Mouse (Mus musculus) cerebellum, postnatal 36 days (tissue): ENCODE results near the gene Pld1.

Source experiments
- DNase-seq, 2 experiments: peaks; one replicate each; pipeline ENCODE4 v3.0.0; 2021 to 2022; ENCODE audit warnings: mixed read lengths in 2 of 2

The Pld1 gene

DNA sequence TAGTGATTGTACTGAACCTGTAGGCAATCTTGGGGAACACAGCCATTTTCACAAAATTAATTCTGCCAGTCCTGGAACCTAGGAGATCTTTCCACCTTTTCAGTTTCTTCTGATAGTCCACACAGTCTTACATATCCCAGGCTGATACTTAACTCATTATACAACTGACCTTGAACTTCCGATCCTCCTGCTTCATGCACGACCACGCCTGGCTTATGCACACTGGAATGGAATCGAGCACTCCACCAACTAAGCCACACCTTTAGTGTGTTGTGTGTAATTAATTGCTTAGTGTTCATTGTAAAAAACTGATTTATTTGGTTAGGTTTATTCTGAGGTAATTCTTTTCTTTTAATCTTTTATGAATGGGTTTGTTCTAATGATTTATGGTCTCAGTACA is 122.2 kb downstream of the Pld1 start:
- DNase-seq: no peak

DNA sequence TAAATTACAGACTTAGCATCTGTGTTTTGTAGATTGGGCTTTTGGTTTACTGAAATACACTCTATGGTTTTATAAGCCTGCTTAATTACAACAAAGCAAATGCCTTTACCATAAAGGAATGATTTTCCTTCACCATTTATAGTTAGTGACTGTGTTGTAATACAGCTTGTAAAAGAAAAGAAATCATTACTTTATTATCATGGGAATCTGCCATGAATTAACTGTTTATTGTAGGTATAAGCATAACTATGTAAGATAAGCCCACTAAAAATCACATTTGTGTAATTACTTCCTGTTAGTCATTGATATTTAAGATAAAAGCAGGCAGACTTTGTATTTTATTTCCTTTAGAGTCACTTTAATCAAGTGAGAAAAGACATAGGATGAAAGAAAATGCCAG is 122.7 kb downstream of the Pld1 start:
- DNase-seq: no peak

DNA sequence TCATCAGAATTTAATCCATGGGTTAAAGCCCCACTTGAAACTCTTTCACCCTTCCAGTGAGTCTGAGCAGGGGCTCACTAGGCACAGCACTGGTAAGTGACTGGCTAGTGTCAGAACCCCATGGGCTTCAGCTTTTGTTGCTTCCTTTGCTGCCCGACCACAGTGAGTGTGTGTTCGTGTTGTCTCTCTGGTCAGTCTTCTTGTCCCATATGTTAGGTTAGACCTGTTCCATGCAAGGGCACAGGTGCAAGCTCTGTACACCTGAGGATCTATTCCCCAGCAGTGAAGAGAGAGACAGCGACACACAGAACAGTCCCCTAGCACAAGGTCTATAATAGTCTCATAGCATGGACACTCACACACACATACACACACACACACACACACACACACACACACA is 140.7 kb downstream of the Pld1 start:
- DNase-seq: no peak

- no peak for DNase-seq
Observed at GRCm38 (mm10) chr3:28080116-28080515, 141.6 kb downstream of the Pld1 start.

DNA sequence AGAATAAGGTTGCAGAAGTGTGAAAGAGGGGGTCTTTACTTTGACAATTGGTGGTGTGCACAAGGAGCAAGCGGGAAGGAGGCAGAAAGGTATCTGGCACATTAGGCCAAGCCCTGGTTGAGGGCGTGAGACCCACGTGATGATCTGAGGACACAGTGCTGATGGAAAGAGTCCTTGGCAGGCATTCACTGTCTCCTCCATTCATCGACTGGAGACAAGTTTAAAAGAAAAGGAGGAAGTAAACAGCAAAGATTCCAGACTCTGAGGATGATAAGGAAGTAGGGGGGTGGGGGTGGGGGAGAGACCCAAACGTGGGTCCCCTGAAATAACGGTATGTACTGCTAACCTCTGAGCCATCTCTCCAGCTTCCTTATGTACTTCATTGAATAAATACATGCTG is 142.5 kb downstream of the Pld1 start:
- no peak for DNase-seq

DNA sequence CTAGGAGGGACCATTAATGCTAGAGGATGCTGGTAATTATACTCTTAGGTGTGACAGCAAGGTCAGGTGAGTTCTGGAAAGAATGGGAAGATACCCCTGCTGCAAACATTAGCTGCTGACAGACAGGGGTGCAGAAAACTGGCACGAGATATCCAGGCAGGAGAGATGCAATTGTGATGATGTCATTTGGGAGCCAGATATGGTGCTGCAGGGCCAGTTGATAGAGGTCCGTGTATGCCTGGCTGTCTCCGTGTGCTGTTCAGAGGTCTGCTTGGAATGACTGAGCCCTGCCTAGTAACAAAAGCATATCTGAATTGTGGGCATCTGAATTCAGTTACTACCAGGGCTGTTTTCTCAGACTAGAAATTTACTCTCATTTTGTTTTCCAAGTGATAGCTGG is 144.7 kb downstream of the Pld1 start:
- no peak for DNase-seq

GRCm38 (mm10) chr3:28084281-28084680 is 145.8 kb downstream of the Pld1 start:
- no peak for DNase-seq

DNA sequence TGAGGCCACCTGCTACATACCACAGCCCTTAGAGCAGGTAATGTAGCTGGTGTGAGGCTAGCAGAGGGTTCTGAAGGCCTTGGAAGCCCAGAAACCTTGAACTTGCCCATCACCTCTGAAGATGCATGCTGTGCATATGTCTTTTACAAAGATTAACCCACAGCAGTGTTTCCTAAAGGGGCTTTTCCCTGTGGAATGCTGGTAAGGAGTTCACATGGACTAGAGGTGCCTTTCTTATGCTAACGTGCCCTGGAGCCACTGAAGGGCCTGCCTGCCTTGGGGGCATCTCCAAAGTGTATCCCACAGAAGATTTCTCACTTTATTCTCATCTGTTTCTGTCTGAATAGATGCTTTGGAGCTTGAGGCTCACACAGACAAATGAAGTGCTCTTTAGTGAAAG is 152.8 kb downstream of the Pld1 start:
- DNase-seq: no peak

DNA sequence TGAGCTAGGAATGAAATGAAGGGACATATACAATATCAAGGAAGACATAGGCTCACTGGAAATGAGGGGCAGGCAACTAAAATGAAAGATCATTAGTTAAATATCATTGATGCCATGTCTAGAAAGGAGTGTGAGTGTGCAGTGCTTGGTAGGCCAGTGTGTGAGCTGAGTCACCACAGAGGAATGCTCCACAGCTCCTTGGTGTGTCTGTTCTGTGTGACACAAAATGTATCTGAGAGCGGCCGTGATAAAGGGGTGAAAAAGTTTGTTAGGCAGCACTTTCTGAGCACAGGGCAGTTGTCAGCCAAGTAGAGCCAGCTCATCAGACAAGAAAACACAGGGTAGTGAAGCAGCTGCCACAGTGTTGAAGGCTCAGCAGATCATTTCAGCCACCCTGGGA is 153.2 kb downstream of the Pld1 start:
- DNase-seq: no peak

GRCm38 (mm10) chr3:28093684-28094302 is 155.3 kb downstream of the Pld1 start:
- no peak for DNase-seq

GRCm38 (mm10) chr3:28095451-28095850 is 157.0 kb downstream of the Pld1 start:
- DNase-seq: no peak

- DNase-seq: no peak
Observed at GRCm38 (mm10) chr3:28099175-28099574, 160.7 kb downstream of the Pld1 start.

DNA sequence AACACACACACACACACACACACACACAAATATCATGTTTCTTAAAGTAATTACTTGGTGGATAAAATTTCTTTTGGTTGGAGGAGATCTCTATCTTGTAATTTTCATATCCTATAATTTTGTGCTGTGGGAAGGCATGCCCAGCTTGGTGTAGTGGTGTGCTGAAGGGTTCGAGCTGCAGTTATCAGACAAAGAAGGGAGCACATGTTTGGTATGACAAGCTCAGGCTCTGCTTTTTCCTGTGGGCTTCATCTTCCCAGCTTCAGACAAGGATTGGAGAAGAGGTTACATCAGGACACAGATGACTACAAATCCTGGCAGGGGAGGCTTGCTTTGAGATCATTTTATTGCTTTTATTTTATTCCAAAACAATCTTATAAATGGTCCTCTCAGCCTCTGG is 166.5 kb downstream of the Pld1 start:
- no peak for DNase-seq

DNA sequence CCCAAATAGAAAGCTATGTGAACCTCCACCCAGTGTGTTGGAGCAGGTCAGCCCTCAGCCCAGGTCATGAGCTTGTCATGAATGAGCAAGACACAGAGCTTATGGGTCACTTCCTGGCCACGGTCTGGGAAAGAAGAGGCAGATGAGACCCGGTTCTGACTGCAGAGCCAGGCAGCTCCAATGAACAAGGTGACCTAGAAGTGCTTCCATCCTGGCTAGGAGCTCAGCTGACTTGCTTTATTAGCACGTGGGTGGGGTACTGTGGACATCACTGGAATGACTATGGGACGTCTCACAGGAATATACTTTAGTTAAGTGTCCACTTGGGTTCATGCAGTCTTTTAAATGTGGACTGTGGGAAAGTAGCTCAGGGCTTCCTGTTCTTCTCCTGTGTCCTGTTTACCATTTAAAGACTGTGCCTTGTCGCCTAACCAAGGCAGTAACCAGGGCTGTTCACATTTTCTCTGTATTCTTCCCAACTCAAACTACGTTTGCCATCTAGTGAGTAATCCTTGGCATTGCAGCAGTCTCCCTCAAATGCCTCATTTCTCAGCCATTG is 169.0 kb downstream of the Pld1 start:
- DNase-seq: peak; percentile 6 to 31

GRCm38 (mm10) chr3:28111516-28111915 is 173.0 kb downstream of the Pld1 start:
- no peak for DNase-seq

DNA sequence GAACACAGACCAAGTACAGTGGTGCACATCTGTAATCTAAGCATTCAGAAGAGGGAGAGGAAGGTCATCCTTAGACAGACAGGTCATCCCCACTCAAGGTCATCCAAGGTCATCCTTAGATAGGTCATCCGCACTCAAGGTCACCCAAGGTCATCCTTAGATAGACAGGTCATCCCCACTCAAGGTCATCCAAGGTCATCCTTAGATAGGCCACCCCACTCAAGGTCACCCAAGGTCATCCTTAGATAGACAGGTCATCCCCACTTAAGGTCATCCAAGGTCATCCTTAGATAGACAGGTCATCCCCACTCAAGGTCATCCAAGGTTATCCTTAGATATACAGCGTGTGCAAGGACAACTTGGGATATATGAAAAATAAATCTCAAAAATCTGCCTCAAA is 175.4 kb downstream of the Pld1 start:
- DNase-seq: no peak

DNA sequence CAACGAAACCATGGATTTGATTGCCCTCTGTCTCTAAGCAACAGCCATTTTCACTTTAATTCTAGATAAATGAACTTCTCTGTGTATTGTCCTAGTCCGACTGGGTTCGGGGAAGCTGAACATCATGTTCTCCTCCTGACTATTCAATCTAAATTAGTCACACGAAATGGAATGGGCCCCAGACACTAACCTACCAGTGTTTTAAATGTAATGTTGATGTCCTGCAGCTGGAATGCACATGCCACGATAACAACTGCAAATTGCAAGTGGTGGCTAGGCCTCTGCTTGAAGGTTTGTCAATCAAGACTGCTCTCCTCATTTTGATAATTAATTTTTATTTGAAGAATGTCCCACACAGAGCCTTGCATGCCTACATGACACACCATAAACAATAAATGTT is 203.2 kb downstream of the Pld1 start:
- DNase-seq: no peak

DNA sequence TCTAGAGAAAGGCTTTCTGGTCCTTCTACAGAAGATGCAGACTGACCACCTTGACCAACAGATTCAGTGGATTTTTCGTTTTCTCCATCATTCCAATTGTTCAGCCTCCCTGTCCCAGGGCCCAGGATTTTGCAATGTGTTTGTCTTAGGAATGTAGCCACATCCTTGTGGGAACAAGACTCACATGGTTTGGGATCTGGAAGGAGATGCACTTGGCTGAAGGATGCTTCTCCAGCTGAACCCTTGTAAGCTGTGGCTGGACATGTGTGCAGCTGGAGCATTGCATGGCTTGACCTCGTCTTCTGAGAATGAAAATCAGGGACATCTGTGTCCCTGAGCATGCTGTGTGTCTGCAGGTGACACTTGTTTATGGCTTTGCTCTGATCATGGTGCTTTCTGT is 203.6 kb downstream of the Pld1 start:
- no peak for DNase-seq

DNA sequence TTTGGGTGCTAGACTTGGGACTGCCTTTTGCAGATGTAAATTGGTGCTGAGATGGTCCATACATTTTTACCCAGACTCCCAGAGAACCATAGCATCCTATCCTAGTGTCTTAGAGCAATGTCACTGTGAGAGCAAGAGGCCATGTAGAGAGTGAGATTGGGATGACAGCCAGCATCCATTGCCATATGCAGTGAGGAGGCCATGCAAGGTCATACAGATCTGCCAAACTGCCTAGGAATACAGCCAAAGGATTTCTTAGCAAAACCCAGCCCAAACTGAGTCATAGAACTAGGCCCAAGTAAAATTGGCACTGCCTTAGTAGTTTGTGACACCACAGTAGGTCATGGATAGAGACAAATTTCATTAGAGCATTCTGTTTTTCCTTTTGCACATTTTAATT is 206.2 kb downstream of the Pld1 start:
- peak in 1 of 2 experiments; percentile 15 for DNase-seq

DNA sequence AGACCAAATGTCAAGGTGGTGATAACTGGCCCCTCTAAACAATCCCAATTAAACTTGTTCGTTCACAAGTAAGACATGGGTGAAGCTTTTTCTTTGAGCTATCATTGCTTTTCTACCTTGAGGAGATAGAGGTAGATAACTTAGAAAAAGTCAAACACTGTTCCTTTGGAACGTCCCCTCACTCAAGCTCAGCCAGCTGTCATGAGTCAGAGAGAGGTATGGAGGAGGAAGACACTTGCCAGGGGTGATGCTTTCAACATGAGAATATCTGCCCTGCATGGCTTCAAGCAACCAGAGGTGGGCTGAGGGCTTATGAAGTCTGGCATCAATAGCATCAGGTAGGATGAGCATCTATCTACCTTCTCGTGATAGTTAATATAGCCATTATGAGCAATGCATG is 207.0 kb downstream of the Pld1 start:
- DNase-seq: no peak

DNA sequence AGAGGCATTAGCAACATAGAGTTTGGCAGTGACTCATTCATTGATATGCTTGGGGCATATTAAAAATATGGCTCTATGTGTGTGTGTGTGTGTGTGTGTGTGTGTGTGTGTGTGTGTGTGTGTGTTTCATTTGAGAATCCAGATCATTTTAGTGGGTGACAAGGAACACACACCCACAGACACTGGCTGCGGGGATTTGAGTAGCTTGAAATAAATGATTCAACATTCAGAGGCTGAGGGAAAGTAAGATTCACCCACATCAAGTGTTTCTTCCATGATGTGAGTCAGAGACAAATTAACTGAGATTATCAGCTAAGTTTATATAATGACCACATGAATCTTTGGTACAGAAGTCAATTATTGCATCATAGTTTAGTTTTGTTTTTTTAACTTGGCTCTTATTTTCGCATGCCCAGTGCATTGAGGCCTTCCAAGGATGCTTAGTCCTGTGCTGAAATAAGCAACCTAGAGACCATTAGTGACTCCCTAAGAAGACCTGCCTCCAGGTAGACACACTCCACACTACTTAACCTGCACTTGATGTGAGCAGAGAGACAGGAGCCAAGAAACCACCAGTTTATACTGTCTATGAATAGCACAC is 211.3 kb downstream of the Pld1 start:
- DNase-seq: no peak

DNA sequence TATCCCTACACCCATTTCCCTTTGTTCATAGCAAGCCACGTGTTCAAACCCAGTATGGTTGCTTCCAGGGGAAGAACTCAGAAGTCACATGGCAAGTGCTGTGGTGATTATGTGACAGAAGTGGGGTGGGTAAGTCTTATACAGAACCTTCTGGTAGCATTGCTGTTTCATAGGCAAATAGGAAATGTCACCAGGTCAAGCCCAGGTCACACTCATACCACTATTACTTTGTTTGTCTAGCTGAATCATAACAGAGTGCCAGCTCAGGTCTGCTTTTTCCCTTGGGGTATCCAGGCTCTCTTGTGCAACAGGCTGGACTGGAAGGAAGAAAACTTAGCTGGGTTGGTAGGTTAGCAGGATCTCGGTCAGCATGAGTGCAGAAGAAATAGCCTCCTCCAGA is 219.5 kb downstream of the Pld1 start:
- DNase-seq: no peak

DNA sequence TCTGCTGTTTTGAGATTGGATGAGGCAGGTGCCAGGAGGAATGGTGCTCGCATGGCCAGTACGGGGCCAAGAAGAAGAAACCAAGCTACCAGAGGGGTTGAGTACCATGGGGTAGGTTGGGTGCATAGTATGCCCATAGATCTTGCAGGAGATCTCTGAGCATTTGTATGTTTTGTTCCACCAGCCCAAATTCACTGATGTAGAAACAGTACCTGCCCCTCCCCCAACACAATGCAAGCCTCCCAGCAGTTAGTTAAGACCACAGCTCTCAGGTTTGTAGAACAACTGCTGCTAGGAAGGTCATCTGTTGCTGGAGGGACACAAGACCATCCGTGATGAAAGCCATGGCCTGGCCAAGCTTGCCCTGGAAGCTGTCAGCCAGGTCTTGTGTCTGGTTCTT is 220.4 kb downstream of the Pld1 start:
- no peak for DNase-seq

DNA sequence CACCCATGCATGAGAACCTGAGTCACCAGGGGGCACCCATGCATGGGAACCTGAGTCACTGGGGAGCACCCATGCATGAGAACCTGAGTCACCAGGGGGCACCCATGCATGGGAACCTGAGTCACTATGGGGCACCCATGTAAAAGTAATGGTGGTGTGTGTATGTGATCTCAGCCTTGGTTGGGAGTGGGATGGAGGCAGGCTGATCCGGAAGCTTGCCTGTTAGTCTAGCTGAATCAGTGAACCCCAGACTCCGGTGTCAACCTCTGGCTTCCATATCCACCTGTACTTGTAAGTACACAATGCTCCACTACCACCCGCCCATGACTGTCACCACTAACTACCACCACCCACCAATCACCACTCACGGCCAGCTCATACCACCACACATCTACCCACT is 223.9 kb downstream of the Pld1 start:
- no peak for DNase-seq

DNA sequence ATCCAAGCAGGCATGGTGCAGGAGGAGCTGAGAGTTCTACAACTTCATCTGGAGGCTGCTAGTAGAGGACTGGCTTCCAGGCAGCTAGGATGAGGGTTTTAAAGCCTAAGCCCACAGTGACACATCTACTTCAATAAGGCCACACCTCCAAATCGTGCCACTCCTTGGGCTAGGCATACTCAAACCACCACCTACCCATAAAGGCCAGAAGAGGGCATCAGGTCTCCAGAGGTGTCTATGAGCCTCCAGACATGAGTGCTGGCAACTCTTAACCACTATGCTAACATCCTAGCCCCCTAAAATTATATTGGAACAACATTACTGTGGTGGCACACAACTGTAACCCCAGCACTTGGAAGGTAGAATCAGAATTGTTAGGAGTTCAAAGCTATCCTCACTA is 226.2 kb downstream of the Pld1 start:
- DNase-seq: no peak
